Mouse (Mus musculus) Muller cell, postnatal 12 days (primary cell): ENCODE results near the gene Il12a.
A peak's percentile ranks its signal among the peaks of the same experiment; 100 is the strongest.

Experiments
- DNase-seq: peaks from one replicate; pipeline ENCODE4 v3.0.0-alpha.2; 2015; ENCODE audit errors: inconsistent ontology term

The Il12a gene

GRCm38 (mm10) chr3:68684207-68684606 lies 6.2 kb upstream of the Il12a start:
- DNase-seq, result no peak

GRCm38 (mm10) chr3:68686852-68687560 lies 3.4 kb upstream of the Il12a start:
- peak; percentile 22 for DNase-seq

GRCm38 (mm10) chr3:68689346-68689745 lies 1.1 kb upstream of the Il12a start:
- DNase-seq, result no peak

GRCm38 (mm10) chr3:68691100-68691778 lies 795 bp downstream of the Il12a start:
- no peak for DNase-seq

- DNase-seq, result no peak
Measured at GRCm38 (mm10) chr3:68691938-68692599, 1.6 kb downstream of the Il12a start.

- no peak for DNase-seq
Measured at GRCm38 (mm10) chr3:68692600-68693225, 2.3 kb downstream of the Il12a start.

GRCm38 (mm10) chr3:68693441-68694048 lies 3.1 kb downstream of the Il12a start:
- peak; percentile 58 for DNase-seq

- no peak for DNase-seq
Measured at GRCm38 (mm10) chr3:68695321-68695720, 4.9 kb downstream of the Il12a start.

- no peak for DNase-seq
Measured at GRCm38 (mm10) chr3:68696495-68697200, 6.2 kb downstream of the Il12a start.

- DNase-seq, result no peak
Measured at GRCm38 (mm10) chr3:68698601-68699000, 8.2 kb downstream of the Il12a start.

- no peak for DNase-seq
Measured at GRCm38 (mm10) chr3:68700091-68700490, 9.6 kb downstream of the Il12a start.

GRCm38 (mm10) chr3:68706307-68706706 lies 15.9 kb downstream of the Il12a start:
- no peak for DNase-seq

GRCm38 (mm10) chr3:68708230-68708629 lies 17.8 kb downstream of the Il12a start:
- no peak for DNase-seq

GRCm38 (mm10) chr3:68709198-68709797 lies 18.9 kb downstream of the Il12a start:
- peak; percentile 54 for DNase-seq

- no peak for DNase-seq
Measured at GRCm38 (mm10) chr3:68710436-68710835, 20.0 kb downstream of the Il12a start.

- no peak for DNase-seq
Measured at GRCm38 (mm10) chr3:68711510-68711909, 21.1 kb downstream of the Il12a start.

GRCm38 (mm10) chr3:68713550-68713949 lies 23.1 kb downstream of the Il12a start:
- peak; percentile 16 for DNase-seq

GRCm38 (mm10) chr3:68717346-68717745 lies 26.9 kb downstream of the Il12a start:
- peak; percentile 14 for DNase-seq

GRCm38 (mm10) chr3:68719229-68719819 lies 28.9 kb downstream of the Il12a start:
- DNase-seq, result no peak

GRCm38 (mm10) chr3:68720258-68720657 lies 29.8 kb downstream of the Il12a start:
- DNase-seq, result peak; percentile 18
